Mouse (Mus musculus) liver, adult 2 months (tissue): ENCODE measurements around the gene Akt1.

Experiments
- CTCF ChIP-seq: fragments of 200-500 bp; IDR thresholded peaks from 2 replicates; pipeline ENCODE4 v1.5.1; 2011; ENCODE audit warnings: low read depth, low read length, control low read depth
- POLR2A ChIP-seq: fragments of 200-500 bp; IDR thresholded peaks from 2 replicates; pipeline ENCODE4 v1.6.1; 2011; ENCODE audit warnings: low read length, control low read depth; ENCODE audit not compliant: insufficient read depth; ENCODE audit errors: extremely low read depth

DNA sequence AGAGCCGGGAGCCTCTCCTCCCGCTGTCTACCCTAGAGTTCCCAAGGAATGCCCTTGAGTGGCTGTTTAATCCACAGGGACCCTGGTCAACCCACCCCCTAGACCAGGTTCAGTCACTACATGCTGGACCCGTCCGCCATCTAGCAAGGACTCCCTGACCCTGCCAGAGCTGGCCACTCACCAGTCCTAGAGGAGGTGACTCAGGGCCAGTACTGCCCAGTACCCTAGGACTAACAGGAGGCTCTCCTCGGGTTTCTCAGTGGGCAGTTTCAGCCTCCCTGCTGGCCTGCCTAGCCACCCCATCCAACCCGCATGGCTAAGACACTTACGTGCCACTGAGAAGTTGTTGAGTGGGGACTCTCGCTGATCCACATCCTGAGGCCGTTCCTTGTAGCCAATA is 12.8 kb downstream of the Akt1 start:
- no peak for TF ChIP-seq CTCF
- TF ChIP-seq POLR2A: no peak
